Mouse (Mus musculus): ENCODE data around the gene Cysltr2. TPM values are rescaled to one million over a fixed set of nuclear protein-coding genes. Genes with fewer than 3 reads are reported as not detected.

The Cysltr2 gene
- polyA plus RNA-seq, 1 experiment from 2014 or later, result not detected

GRCm38 (mm10) chr14:73058755-73059154 is 9.8 kb upstream of the Cysltr2 start:
- no peak overlapping the region for H3K9ac ChIP-seq (ENCODE audit: low read length)
- H3K27ac ChIP-seq (ENCODE audit: low read depth, low read length), result no peak overlapping the region
- H3K27me3 ChIP-seq (ENCODE audit: control insufficient read depth, insufficient read depth, low read length), result no peaks in the 10 kb centered on the region
- H3K4me2 ChIP-seq, result no peak overlapping the region
- H3K4me1 ChIP-seq (ENCODE audit: control insufficient read depth, insufficient read depth, low read length), result no peaks in the 10 kb centered on the region
- no peak overlapping the region for H3K4me3 ChIP-seq (ENCODE audit: low read depth, low read length)
- H3K36me3 ChIP-seq (ENCODE audit: control insufficient read depth, insufficient read depth, low read length), result no peaks in the 10 kb centered on the region
- no peaks in the 10 kb centered on the region for H3K9me3 ChIP-seq (ENCODE audit: control insufficient read depth, low read length)
- no peak for DNase-seq (ENCODE audit: low spot score, missing footprints)
- 68% methylated on average over 2 of the region's 2 CpGs for WGBS
- no peak for ATAC-seq (ENCODE audit: low FRiP score)

- no peak overlapping the region for H3K9ac ChIP-seq (ENCODE audit: low read length)
- no peaks in the 10 kb centered on the region; the same call in 1 of the 2 replicates for H3K9me3 ChIP-seq (ENCODE audit: control insufficient read depth, low read length)
- no peaks in the 10 kb centered on the region for H3K27me3 ChIP-seq (ENCODE audit: control insufficient read depth, insufficient read depth, low read length)
- no peak overlapping the region for H3K27ac ChIP-seq (ENCODE audit: low read depth, low read length)
- H3K4me2 ChIP-seq, result no peak overlapping the region
- ATAC-seq (ENCODE audit: low FRiP score) (no peak), DNase-seq (ENCODE audit: low spot score, missing footprints) (no peak)
- H3K4me1 ChIP-seq (ENCODE audit: control insufficient read depth, insufficient read depth, low read length), result no peaks in the 10 kb centered on the region
- H3K4me3 ChIP-seq (ENCODE audit: low read depth, low read length), result no peak overlapping the region
- WGBS, result 72% methylated on average over 10 of the region's 10 CpGs
- H3K36me3 ChIP-seq (ENCODE audit: control insufficient read depth, insufficient read depth, low read length), result no peaks in the 10 kb centered on the region
These were observed 8.8 kb upstream of the Cysltr2 start for GRCm38 (mm10) chr14:73057764-73058163.

GRCm38 (mm10) chr14:73056813-73057212 is 7.9 kb upstream of the Cysltr2 start:
- H3K36me3 ChIP-seq (ENCODE audit: control insufficient read depth, insufficient read depth, low read length), result no peaks in the 10 kb centered on the region
- 95% methylated on average over 6 of the region's 6 CpGs for WGBS
- H3K4me3 ChIP-seq (ENCODE audit: low read depth, low read length), result no peak overlapping the region
- no peak overlapping the region for H3K4me2 ChIP-seq
- H3K27ac ChIP-seq (ENCODE audit: low read depth, low read length), result no peak overlapping the region
- ATAC-seq (ENCODE audit: low FRiP score), result no peak
- no peak overlapping the region for H3K9ac ChIP-seq (ENCODE audit: low read length)
- no peaks in the 10 kb centered on the region for H3K27me3 ChIP-seq (ENCODE audit: control insufficient read depth, insufficient read depth, low read length)
- no peak for DNase-seq (ENCODE audit: low spot score, missing footprints)
- H3K4me1 ChIP-seq (ENCODE audit: control insufficient read depth, insufficient read depth, low read length), result no peaks in the 10 kb centered on the region
- H3K9me3 ChIP-seq (ENCODE audit: control insufficient read depth, low read length), result no peaks in the 10 kb centered on the region; the same call in 1 of the 2 replicates

- no peak overlapping the region for H3K4me3 ChIP-seq (ENCODE audit: low read depth, low read length)
- ATAC-seq (ENCODE audit: low FRiP score) (no peak), DNase-seq (ENCODE audit: low spot score, missing footprints) (no peak)
- no peak overlapping the region for H3K9ac ChIP-seq (ENCODE audit: low read length)
- H3K36me3 ChIP-seq (ENCODE audit: control insufficient read depth, insufficient read depth, low read length), result no peaks in the 10 kb centered on the region
- no peak overlapping the region for H3K4me2 ChIP-seq
- H3K27me3 ChIP-seq (ENCODE audit: control insufficient read depth, insufficient read depth, low read length), result no peaks in the 10 kb centered on the region
- H3K4me1 ChIP-seq (ENCODE audit: control insufficient read depth, insufficient read depth, low read length), result no peaks in the 10 kb centered on the region
- WGBS, result 85% methylated on average over 9 of the region's 9 CpGs
- H3K27ac ChIP-seq (ENCODE audit: low read depth, low read length), result no peak overlapping the region
- H3K9me3 ChIP-seq (ENCODE audit: control insufficient read depth, low read length), result no peaks in the 10 kb centered on the region
These were observed 3.5 kb downstream of the Cysltr2 start for GRCm38 (mm10) chr14:73045199-73045928.

- Histone ChIP-seq H3K27me3 (ENCODE audit: control insufficient read depth, insufficient read depth, low read length) (no peaks in the 10 kb centered on the region), H3K4me2 (no peak overlapping the region), H3K9ac (ENCODE audit: low read length) (no peak overlapping the region), H3K4me1 (ENCODE audit: control insufficient read depth, insufficient read depth, low read length) (no peaks in the 10 kb centered on the region), H3K4me3 (ENCODE audit: low read depth, low read length) (no peak overlapping the region), H3K27ac (ENCODE audit: low read depth, low read length) (no peak overlapping the region), H3K9me3 (ENCODE audit: control insufficient read depth, low read length) (no peaks in the 10 kb centered on the region), H3K36me3 (ENCODE audit: control insufficient read depth, insufficient read depth, low read length) (no peaks in the 10 kb centered on the region)
- 80% methylated on average over 2 of the region's 2 CpGs for WGBS
- no peak for DNase-seq (ENCODE audit: low spot score, missing footprints)
- no peak for ATAC-seq (ENCODE audit: low FRiP score)
These were observed 7.2 kb downstream of the Cysltr2 start for GRCm38 (mm10) chr14:73041689-73042088.

- H3K4me1 ChIP-seq (ENCODE audit: control insufficient read depth, insufficient read depth, low read length), result no peaks in the 10 kb centered on the region
- no peak overlapping the region for H3K4me3 ChIP-seq (ENCODE audit: low read depth, low read length)
- no peak overlapping the region for H3K27ac ChIP-seq (ENCODE audit: low read depth, low read length)
- WGBS, result 50% methylated on average over 3 of the region's 3 CpGs
- no peaks in the 10 kb centered on the region for H3K36me3 ChIP-seq (ENCODE audit: control insufficient read depth, insufficient read depth, low read length)
- ATAC-seq (ENCODE audit: low FRiP score), result no peak
- no peak for DNase-seq (ENCODE audit: low spot score, missing footprints)
- H3K27me3 ChIP-seq (ENCODE audit: control insufficient read depth, insufficient read depth, low read length), result no peaks in the 10 kb centered on the region
- no peak overlapping the region for H3K9ac ChIP-seq (ENCODE audit: low read length)
- no peak overlapping the region for H3K4me2 ChIP-seq
- H3K9me3 ChIP-seq (ENCODE audit: control insufficient read depth, low read length), result no peaks in the 10 kb centered on the region
These were observed 15.6 kb downstream of the Cysltr2 start for GRCm38 (mm10) chr14:73033290-73033689.

- Histone ChIP-seq H3K4me2 (no peak overlapping the region), H3K4me1 (ENCODE audit: control insufficient read depth, insufficient read depth, low read length) (no peaks in the 10 kb centered on the region)
- no peak for DNase-seq (ENCODE audit: low spot score, missing footprints)
These were observed 17.7 kb downstream of the Cysltr2 start for GRCm38 (mm10) chr14:73031218-73031617.

GRCm38 (mm10) chr14:73017272-73017671 is 31.6 kb downstream of the Cysltr2 start:
- WGBS, result 96% methylated on average over 3 of the region's 3 CpGs
- ATAC-seq (ENCODE audit: low FRiP score), result no peak

More at GRCm38 (mm10) chr14:73031218-73031617, 17.7 kb downstream of the Cysltr2 start:
- no peak overlapping the region for H3K27ac ChIP-seq (ENCODE audit: low read depth, low read length)
- H3K9me3 ChIP-seq (ENCODE audit: control insufficient read depth, low read length), result no peaks in the 10 kb centered on the region
- no peaks in the 10 kb centered on the region for H3K36me3 ChIP-seq (ENCODE audit: control insufficient read depth, insufficient read depth, low read length)
- ATAC-seq (ENCODE audit: low FRiP score), result no peak
- 92% methylated on average over 3 of the region's 3 CpGs for WGBS
- no peaks in the 10 kb centered on the region for H3K27me3 ChIP-seq (ENCODE audit: control insufficient read depth, insufficient read depth, low read length)
- H3K4me3 ChIP-seq (ENCODE audit: low read depth, low read length), result no peak overlapping the region
- no peak overlapping the region for H3K9ac ChIP-seq (ENCODE audit: low read length)

GRCm38 (mm10) chr14:73015386-73015785 is 33.5 kb downstream of the Cysltr2 start:
- Histone ChIP-seq H3K27ac (ENCODE audit: low read depth, low read length) (no peak overlapping the region), H3K9ac (ENCODE audit: low read length) (no peak overlapping the region), H3K27me3 (ENCODE audit: control insufficient read depth, insufficient read depth, low read length) (no peaks in the 10 kb centered on the region), H3K4me3 (ENCODE audit: low read depth, low read length) (no peak overlapping the region), H3K36me3 (ENCODE audit: control insufficient read depth, insufficient read depth, low read length) (no peaks in the 10 kb centered on the region), H3K4me1 (ENCODE audit: control insufficient read depth, insufficient read depth, low read length) (no peaks in the 10 kb centered on the region), H3K9me3 (ENCODE audit: control insufficient read depth, low read length) (no peaks in the 10 kb centered on the region), H3K4me2 (no peak overlapping the region)
- 86% methylated on average over 6 of the region's 6 CpGs for WGBS
- DNase-seq (ENCODE audit: low spot score, missing footprints), result no peak
- ATAC-seq (ENCODE audit: low FRiP score), result no peak

More at GRCm38 (mm10) chr14:73017272-73017671, 31.6 kb downstream of the Cysltr2 start:
- Histone ChIP-seq H3K4me3 (ENCODE audit: low read depth, low read length) (no peak overlapping the region), H3K27ac (ENCODE audit: low read depth, low read length) (no peak overlapping the region), H3K4me2 (no peak overlapping the region), H3K4me1 (ENCODE audit: control insufficient read depth, insufficient read depth, low read length) (no peaks in the 10 kb centered on the region), H3K9me3 (ENCODE audit: control insufficient read depth, low read length) (no peaks in the 10 kb centered on the region), H3K36me3 (ENCODE audit: control insufficient read depth, insufficient read depth, low read length) (no peaks in the 10 kb centered on the region), H3K27me3 (ENCODE audit: control insufficient read depth, insufficient read depth, low read length) (no peaks in the 10 kb centered on the region), H3K9ac (ENCODE audit: low read length) (no peak overlapping the region)
- no peak for DNase-seq (ENCODE audit: low spot score, missing footprints)
